Mouse (Mus musculus): ENCODE results near the gene Nfyc. TPM values are rescaled to one million over a fixed set of nuclear protein-coding genes. Genes with fewer than 3 reads are reported as not detected.

Nfyc gene
- polyA plus RNA-seq, 1 experiment = 43.7 TPM

DNA sequence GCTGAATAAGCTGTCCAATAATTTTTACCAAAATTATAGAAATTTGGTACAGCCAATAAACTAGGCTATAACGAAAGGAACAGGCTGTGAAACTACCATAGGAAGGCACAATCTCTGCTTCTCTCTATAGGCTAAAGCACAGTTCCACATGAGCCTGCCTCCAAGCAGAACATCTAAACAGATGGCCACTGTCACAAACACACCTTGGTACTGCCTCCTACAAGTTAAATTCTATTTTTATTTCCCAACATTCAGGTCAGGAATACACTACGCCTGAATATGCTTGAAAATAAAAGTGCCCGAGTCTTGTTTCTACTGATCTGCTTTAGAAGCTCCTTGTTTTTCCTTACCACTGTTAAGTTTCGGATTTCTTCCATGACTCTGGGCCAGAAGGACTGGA is 41.3 kb downstream of the Nfyc start:
- 85% methylated on average over 4 of the region's 4 CpGs for WGBS
- Histone ChIP-seq H3K4me3 (replicated peaks; ENCODE audit: control insufficient read depth, low read depth, low read length) (no peak overlapping the region), H3K27ac (ENCODE audit: control insufficient read depth, insufficient read depth, low read depth, low read length, poor library complexity) (no peak overlapping the region), H3K4me1 (ENCODE audit: control insufficient read depth, insufficient read depth, low read length) (no peaks in the 10 kb centered on the region; the same call in 1 of the 2 replicates)
- no peak for TF ChIP-seq CTCF (IDR thresholded peaks at IDR 0.05; ENCODE audit: control insufficient read depth, insufficient read depth, low read length)
- no peak for TF ChIP-seq POLR2A (IDR thresholded peaks at IDR 0.05; ENCODE audit: borderline replicate concordance, control insufficient read depth, low read depth, low read length)

DNA sequence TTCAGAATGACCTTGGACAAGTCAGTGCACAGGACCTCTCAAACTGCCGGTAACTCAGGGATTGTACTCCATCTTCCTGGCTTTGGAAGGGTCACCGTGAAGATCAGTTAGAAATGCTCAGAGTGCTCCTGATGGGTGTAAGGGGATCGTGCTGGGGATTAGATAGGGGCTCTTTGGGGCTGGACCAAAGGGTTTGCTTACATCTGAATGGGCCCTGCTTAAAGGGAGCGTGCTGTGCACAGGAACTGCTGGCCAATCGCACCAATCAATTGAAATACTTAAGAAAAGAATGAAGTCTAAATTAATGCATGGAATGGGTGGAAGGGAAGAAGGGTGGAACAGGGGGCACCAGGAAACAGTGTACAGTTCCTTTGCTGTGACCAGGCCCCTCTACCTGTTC is 75.6 kb downstream of the Nfyc start:
- H3K4me1 ChIP-seq (ENCODE audit: control insufficient read depth, insufficient read depth, low read length) = no peaks in the 10 kb centered on the region
- no peak for TF ChIP-seq CTCF (IDR thresholded peaks at IDR 0.05; ENCODE audit: control insufficient read depth, insufficient read depth, low read length)
- no peak for TF ChIP-seq POLR2A (IDR thresholded peaks at IDR 0.05; ENCODE audit: borderline replicate concordance, control insufficient read depth, low read depth, low read length)
- WGBS = 90% methylated on average over 5 of the region's 5 CpGs
- H3K4me3 ChIP-seq (replicated peaks; ENCODE audit: control insufficient read depth, low read depth, low read length) = no peak overlapping the region
- no peak overlapping the region for H3K27ac ChIP-seq (ENCODE audit: control insufficient read depth, insufficient read depth, low read depth, low read length, poor library complexity)

DNA sequence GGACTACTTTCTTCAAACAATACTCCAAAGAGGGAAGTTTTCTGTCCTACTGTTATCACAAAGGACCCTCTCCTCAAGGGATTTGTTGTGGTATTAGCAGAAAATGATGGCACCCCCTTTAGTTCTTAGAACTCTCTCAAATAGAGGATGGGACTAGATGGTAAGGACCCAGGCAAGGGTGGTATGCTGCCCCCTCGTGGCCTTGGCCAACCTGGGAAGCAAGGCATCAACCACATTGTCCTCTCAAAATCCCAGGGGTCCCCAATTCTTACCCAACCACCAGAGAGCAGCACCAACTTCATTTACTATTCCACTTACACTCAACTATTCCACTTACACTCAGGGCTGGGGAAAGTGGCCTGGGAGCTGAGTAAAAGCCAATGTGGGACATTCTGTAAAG is 76.1 kb downstream of the Nfyc start:
- Histone ChIP-seq H3K4me1 (ENCODE audit: control insufficient read depth, insufficient read depth, low read length) (no peaks in the 10 kb centered on the region), H3K4me3 (replicated peaks; ENCODE audit: control insufficient read depth, low read depth, low read length) (no peak overlapping the region), H3K27ac (ENCODE audit: control insufficient read depth, insufficient read depth, low read depth, low read length, poor library complexity) (no peak overlapping the region)
- TF ChIP-seq CTCF (IDR thresholded peaks at IDR 0.05; ENCODE audit: control insufficient read depth, insufficient read depth, low read length) (peak; percentile 87), POLR2A (IDR thresholded peaks at IDR 0.05; ENCODE audit: borderline replicate concordance, control insufficient read depth, low read depth, low read length) (no peak)
- WGBS = 0% methylated on average over 1 of the region's 1 CpGs

DNA sequence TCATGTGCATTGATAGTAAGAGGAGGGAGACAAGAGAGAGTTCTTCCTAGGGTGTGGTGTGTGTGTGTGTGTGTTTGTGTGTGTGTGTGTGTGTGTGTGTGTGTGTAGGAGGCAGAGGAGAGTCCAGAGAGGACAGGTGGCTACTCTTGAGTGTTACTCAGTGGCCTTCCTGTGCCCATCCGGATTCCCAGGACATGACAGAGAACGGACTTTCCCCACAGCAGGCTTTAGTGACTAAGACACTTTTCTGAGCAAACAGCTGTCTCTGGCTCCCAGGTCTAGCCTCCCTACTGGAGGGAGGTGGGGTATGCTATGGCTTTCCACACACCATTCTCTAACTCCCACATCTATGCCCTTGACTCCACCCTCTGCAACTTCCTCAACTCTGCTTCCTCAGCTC is 81.8 kb downstream of the Nfyc start:
- Histone ChIP-seq H3K4me3 (replicated peaks; ENCODE audit: control insufficient read depth, low read depth, low read length) (no peak overlapping the region), H3K4me1 (ENCODE audit: control insufficient read depth, insufficient read depth, low read length) (no peaks in the 10 kb centered on the region), H3K27ac (ENCODE audit: control insufficient read depth, insufficient read depth, low read depth, low read length, poor library complexity) (no peak overlapping the region)
- TF ChIP-seq CTCF (IDR thresholded peaks at IDR 0.05; ENCODE audit: control insufficient read depth, insufficient read depth, low read length) (no peak), POLR2A (IDR thresholded peaks at IDR 0.05; ENCODE audit: borderline replicate concordance, control insufficient read depth, low read depth, low read length) (no peak)
- 27% methylated on average over 2 of the region's 2 CpGs for WGBS

DNA sequence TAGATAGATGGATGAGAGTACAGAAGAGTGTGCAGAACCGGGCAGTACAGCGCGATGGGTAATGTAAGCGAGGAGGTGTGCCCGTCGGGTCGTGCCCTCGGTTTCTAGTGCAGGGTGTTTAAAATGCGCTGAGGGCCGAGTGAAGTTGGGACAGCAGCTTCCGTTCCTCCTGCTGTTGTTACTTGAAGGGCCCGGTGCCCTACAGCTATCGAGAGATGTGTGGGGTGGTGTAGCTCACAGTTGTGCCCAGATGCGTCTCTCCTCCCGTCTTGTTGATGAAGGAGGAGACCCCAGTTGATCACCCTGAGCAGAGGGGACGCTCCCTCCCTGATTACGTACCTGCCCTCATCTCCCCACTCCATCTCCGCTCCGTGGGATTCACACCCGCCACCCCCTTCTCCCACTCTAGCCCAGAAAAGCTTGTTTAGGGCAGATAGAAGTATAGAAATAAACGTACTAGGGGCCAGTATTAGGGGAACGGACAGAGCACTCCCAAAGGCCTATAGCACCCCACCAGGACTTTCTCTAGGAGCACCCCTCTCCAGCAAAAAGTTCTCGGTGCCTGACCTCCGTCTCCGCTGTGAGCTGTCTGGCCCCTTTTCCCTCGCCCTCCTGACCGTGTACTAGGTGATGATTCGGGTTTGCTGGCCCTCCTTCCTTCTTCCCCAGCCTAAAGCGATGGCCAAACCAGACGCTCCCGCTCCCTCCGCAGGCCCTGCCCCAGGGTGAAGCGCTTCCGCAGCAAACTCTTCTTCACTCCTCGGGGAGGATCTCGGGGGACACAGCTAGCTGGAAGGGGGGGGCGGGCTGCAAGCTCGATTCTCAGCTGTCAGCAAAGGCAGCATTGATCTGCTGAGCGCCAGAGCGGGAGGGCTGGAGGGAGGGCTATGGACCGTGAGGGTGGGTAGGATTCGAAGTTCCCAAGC is 83.2 kb downstream of the Nfyc start, which contains the start of gene Kcnq4:
Gene Kcnq4 (minus strand): TSS at position 672 of the 926 bp plus-strand sequence.
- WGBS = 6% methylated on average over 42 of the region's 42 CpGs
- no peak for TF ChIP-seq CTCF (IDR thresholded peaks at IDR 0.05; ENCODE audit: control insufficient read depth, insufficient read depth, low read length)
- Histone ChIP-seq H3K4me3 (replicated peaks; ENCODE audit: control insufficient read depth, low read depth, low read length) (no peak within 1 kb of the TSS), H3K4me1 (ENCODE audit: control insufficient read depth, insufficient read depth, low read length) (no peaks in the 10 kb centered on the region), H3K27ac (ENCODE audit: control insufficient read depth, insufficient read depth, low read depth, low read length, poor library complexity) (no peak within 1 kb of the TSS)

DNA sequence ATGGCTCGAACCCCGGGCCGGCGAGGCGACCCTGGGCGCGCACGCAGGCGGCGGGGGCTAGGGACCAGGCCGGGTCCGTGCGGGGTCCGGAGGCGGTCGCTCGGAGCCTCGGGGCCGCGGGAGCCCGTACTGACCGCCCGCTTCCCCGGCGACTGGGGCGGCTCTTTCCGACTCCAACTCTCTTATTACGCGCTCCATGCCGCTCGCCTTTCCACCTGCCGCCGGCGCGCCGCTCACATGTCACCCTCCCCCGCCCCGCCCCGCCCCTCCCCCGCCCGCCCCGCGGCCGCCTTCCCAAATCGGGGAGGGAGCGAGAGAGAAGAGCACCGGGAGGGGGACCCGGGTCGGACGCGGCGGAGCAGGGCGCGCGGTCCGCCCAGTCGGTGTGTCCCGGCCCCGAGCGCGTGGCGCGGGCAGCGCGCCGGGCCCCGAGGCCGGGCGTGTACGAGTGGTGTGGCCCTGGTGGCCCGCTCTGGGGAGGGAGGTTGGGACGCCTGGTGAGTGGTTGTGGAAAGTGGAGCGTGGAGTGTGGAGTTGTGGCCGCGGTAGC is 84.1 kb downstream of the Nfyc start:
- 1% methylated on average over 70 of the region's 75 CpGs for WGBS
- H3K4me3 ChIP-seq (replicated peaks; ENCODE audit: control insufficient read depth, low read depth, low read length) = no peak overlapping the region
- no peak overlapping the region for H3K27ac ChIP-seq (ENCODE audit: control insufficient read depth, insufficient read depth, low read depth, low read length, poor library complexity)
- TF ChIP-seq CTCF (IDR thresholded peaks at IDR 0.05; ENCODE audit: control insufficient read depth, insufficient read depth, low read length) (no peak), POLR2A (IDR thresholded peaks at IDR 0.05; ENCODE audit: borderline replicate concordance, control insufficient read depth, low read depth, low read length) (no peak)
- H3K4me1 ChIP-seq (ENCODE audit: control insufficient read depth, insufficient read depth, low read length) = no peaks in the 10 kb centered on the region

DNA sequence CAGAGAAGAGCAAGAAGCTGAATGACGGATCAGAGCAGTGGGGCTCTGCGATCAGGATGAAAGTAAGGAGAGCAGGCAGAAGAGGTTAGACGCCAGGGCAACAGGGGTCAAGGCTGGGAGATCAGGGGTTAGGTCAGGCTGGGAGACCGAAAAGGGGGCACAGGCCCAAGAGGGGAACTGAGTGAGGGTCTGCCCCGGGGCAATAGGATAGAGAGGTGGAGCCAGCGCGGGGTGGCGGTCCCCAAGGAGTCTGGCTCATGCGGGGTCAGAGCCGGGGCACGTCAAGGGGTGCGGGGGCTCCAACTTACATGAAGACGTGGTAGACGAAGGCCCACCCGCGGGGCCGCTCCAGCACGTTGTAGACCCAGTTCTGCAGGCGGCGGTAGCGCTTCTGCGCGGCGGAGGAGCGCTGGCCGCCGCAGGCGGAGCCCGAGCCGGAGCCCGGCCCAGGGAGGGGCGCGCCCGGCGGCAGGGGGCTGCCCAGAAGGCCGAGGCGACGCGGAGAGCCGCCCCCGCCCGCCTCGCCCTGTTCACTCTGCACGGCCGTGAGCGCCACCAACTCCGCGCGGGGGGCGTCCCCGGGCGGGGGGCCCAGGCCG is 84.7 kb downstream of the Nfyc start:
- H3K4me3 ChIP-seq (replicated peaks; ENCODE audit: control insufficient read depth, low read depth, low read length) = no peak overlapping the region
- WGBS = 9% methylated on average over 53 of the region's 53 CpGs

More for the DNA sequence above, 84.7 kb downstream of the Nfyc start:
- Histone ChIP-seq H3K27ac (ENCODE audit: control insufficient read depth, insufficient read depth, low read depth, low read length, poor library complexity) (no peak overlapping the region), H3K4me1 (ENCODE audit: control insufficient read depth, insufficient read depth, low read length) (no peaks in the 10 kb centered on the region)
- TF ChIP-seq CTCF (IDR thresholded peaks at IDR 0.05; ENCODE audit: control insufficient read depth, insufficient read depth, low read length) = no peak
- no peak for TF ChIP-seq POLR2A (IDR thresholded peaks at IDR 0.05; ENCODE audit: borderline replicate concordance, control insufficient read depth, low read depth, low read length)

All from bone marrow, adult 2 months (tissue).